Mouse (Mus musculus): Measurements from ENCODE around the gene Alad. TPM values are rescaled to one million over a fixed set of nuclear protein-coding genes. Genes with fewer than 3 reads are reported as not detected.

Gene Alad
- polyA plus RNA-seq, 1 experiment from 2014 or later = 77.5 TPM

GRCm38 (mm10) chr4:62475131-62475530, 44.6 kb downstream of the Alad start:
- H3K36me3 ChIP-seq (ENCODE audit: control insufficient read depth, insufficient read depth, low read length) = no peaks in the 10 kb centered on the region
- peaks cover 2% of the 10 kb centered on the region; the same call in 1 of the 2 replicates for H3K4me1 ChIP-seq (replicated peaks; ENCODE audit: control insufficient read depth, insufficient read depth, low read length)
- H3K4me2 ChIP-seq (replicated peaks; ENCODE audit: low read depth, low read length) = no peak overlapping the region
- no peak overlapping the region for H3K9ac ChIP-seq (ENCODE audit: low read depth, low read length)
- DNase-seq (ENCODE audit: low spot score) = no peak
- no peak for ATAC-seq (ENCODE audit: low FRiP score)
- no peak overlapping the region for H3K4me3 ChIP-seq (ENCODE audit: low read depth, low read length)
- WGBS = 82% methylated on average over 2 of the region's 2 CpGs
- H3K9me3 ChIP-seq (ENCODE audit: control insufficient read depth, low read length) = no peaks in the 10 kb centered on the region
- H3K27ac ChIP-seq (ENCODE audit: low read depth, low read length) = no peak overlapping the region
- H3K27me3 ChIP-seq (ENCODE audit: control insufficient read depth, insufficient read depth, low read length) = peaks cover 14% of the 10 kb centered on the region

GRCm38 (mm10) chr4:62472071-62472470, 47.6 kb downstream of the Alad start:
- WGBS = 100% methylated on average over 2 of the region's 2 CpGs

GRCm38 (mm10) chr4:62470598-62471051, 49.1 kb downstream of the Alad start, which contains the start of gene Wdr31:
Gene Wdr31, minus strand, starts transcription at chr4:62470896.
- ATAC-seq (ENCODE audit: low FRiP score) = peak; percentile 95
- Histone ChIP-seq H3K36me3 (ENCODE audit: control insufficient read depth, insufficient read depth, low read length) (no peaks in the 10 kb centered on the region), H3K4me1 (replicated peaks; ENCODE audit: control insufficient read depth, insufficient read depth, low read length) (no peaks in the 10 kb centered on the region), H3K27me3 (ENCODE audit: control insufficient read depth, insufficient read depth, low read length) (no peaks in the 10 kb centered on the region), H3K9ac (ENCODE audit: low read depth, low read length) (peak within 1 kb of the TSS; percentile 57), H3K9me3 (ENCODE audit: control insufficient read depth, low read length) (no peaks in the 10 kb centered on the region), H3K27ac (ENCODE audit: low read depth, low read length) (no peak within 1 kb of the TSS), H3K4me3 (ENCODE audit: low read depth, low read length) (peak within 1 kb of the TSS; percentile 47), H3K4me2 (replicated peaks; ENCODE audit: low read depth, low read length) (peak within 1 kb of the TSS; percentile 74)
- DNase-seq (ENCODE audit: low spot score) = peak; percentile 89
- WGBS = 1% methylated on average over 30 of the region's 30 CpGs

More at GRCm38 (mm10) chr4:62472071-62472470, 47.6 kb downstream of the Alad start:
- Histone ChIP-seq H3K4me2 (replicated peaks; ENCODE audit: low read depth, low read length) (no peak overlapping the region), H3K27ac (ENCODE audit: low read depth, low read length) (no peak overlapping the region), H3K9ac (ENCODE audit: low read depth, low read length) (no peak overlapping the region), H3K9me3 (ENCODE audit: control insufficient read depth, low read length) (no peaks in the 10 kb centered on the region), H3K4me3 (ENCODE audit: low read depth, low read length) (no peak overlapping the region), H3K27me3 (ENCODE audit: control insufficient read depth, insufficient read depth, low read length) (no peaks in the 10 kb centered on the region), H3K36me3 (ENCODE audit: control insufficient read depth, insufficient read depth, low read length) (no peaks in the 10 kb centered on the region), H3K4me1 (replicated peaks; ENCODE audit: control insufficient read depth, insufficient read depth, low read length) (no peaks in the 10 kb centered on the region)
- no peak for ATAC-seq (ENCODE audit: low FRiP score)
- no peak for DNase-seq (ENCODE audit: low spot score)

GRCm38 (mm10) chr4:62468158-62468557, 51.6 kb downstream of the Alad start:
- Histone ChIP-seq H3K4me3 (ENCODE audit: low read depth, low read length) (no peak overlapping the region), H3K36me3 (ENCODE audit: control insufficient read depth, insufficient read depth, low read length) (no peaks in the 10 kb centered on the region), H3K27me3 (ENCODE audit: control insufficient read depth, insufficient read depth, low read length) (no peaks in the 10 kb centered on the region), H3K4me2 (replicated peaks; ENCODE audit: low read depth, low read length) (no peak overlapping the region), H3K27ac (ENCODE audit: low read depth, low read length) (no peak overlapping the region), H3K4me1 (replicated peaks; ENCODE audit: control insufficient read depth, insufficient read depth, low read length) (no peaks in the 10 kb centered on the region), H3K9ac (ENCODE audit: low read depth, low read length) (no peak overlapping the region), H3K9me3 (ENCODE audit: control insufficient read depth, low read length) (no peaks in the 10 kb centered on the region)
- WGBS = 86% methylated on average over 1 of the region's 1 CpGs
- no peak for DNase-seq (ENCODE audit: low spot score)
- ATAC-seq (ENCODE audit: low FRiP score) = no peak

GRCm38 (mm10) chr4:62463124-62463523, 56.6 kb downstream of the Alad start:
- H3K27ac ChIP-seq (ENCODE audit: low read depth, low read length) = no peak overlapping the region
- 87% methylated on average over 2 of the region's 2 CpGs for WGBS
- no peak overlapping the region for H3K4me2 ChIP-seq (replicated peaks; ENCODE audit: low read depth, low read length)
- H3K9ac ChIP-seq (ENCODE audit: low read depth, low read length) = no peak overlapping the region
- no peaks in the 10 kb centered on the region for H3K36me3 ChIP-seq (ENCODE audit: control insufficient read depth, insufficient read depth, low read length)
- DNase-seq (ENCODE audit: low spot score) = no peak
- H3K4me3 ChIP-seq (ENCODE audit: low read depth, low read length) = no peak overlapping the region
- no peaks in the 10 kb centered on the region for H3K27me3 ChIP-seq (ENCODE audit: control insufficient read depth, insufficient read depth, low read length)
- no peak for ATAC-seq (ENCODE audit: low FRiP score)
- H3K4me1 ChIP-seq (replicated peaks; ENCODE audit: control insufficient read depth, insufficient read depth, low read length) = no peaks in the 10 kb centered on the region
- no peaks in the 10 kb centered on the region for H3K9me3 ChIP-seq (ENCODE audit: control insufficient read depth, low read length)

GRCm38 (mm10) chr4:62460348-62460747, 59.4 kb downstream of the Alad start:
- no peaks in the 10 kb centered on the region for H3K36me3 ChIP-seq (ENCODE audit: control insufficient read depth, insufficient read depth, low read length)
- no peak overlapping the region for H3K9ac ChIP-seq (ENCODE audit: low read depth, low read length)
- H3K4me2 ChIP-seq (replicated peaks; ENCODE audit: low read depth, low read length) = no peak overlapping the region
- H3K9me3 ChIP-seq (ENCODE audit: control insufficient read depth, low read length) = no peaks in the 10 kb centered on the region
- no peak overlapping the region for H3K27ac ChIP-seq (ENCODE audit: low read depth, low read length)
- H3K4me3 ChIP-seq (ENCODE audit: low read depth, low read length) = no peak overlapping the region
- no peak for ATAC-seq (ENCODE audit: low FRiP score)
- 92% methylated on average over 8 of the region's 8 CpGs for WGBS
- no peaks in the 10 kb centered on the region for H3K27me3 ChIP-seq (ENCODE audit: control insufficient read depth, insufficient read depth, low read length)
- no peaks in the 10 kb centered on the region for H3K4me1 ChIP-seq (replicated peaks; ENCODE audit: control insufficient read depth, insufficient read depth, low read length)
- no peak for DNase-seq (ENCODE audit: low spot score)

Other genes with a start within 250 kb of the Alad start
- 21.2 and 22.8 TPM in 2 replicates for gene Fkbp15, start 159.4 kb downstream of the Alad start, polyA plus RNA-seq (2014; fragmentation: Nextera tagmentation; extraction: Ambion mirVana)
- gene Slc31a1, start 159.2 kb downstream of the Alad start, polyA plus RNA-seq (2014; fragmentation: Nextera tagmentation; extraction: Ambion mirVana) = 45.0 and 49.8 TPM in 2 replicates
- gene Cdc26, start 111.3 kb downstream of the Alad start, polyA plus RNA-seq (2014; fragmentation: Nextera tagmentation; extraction: Ambion mirVana) = 177 and 178 TPM in 2 replicates
- gene Prpf4, start 111.1 kb downstream of the Alad start, polyA plus RNA-seq (2014; fragmentation: Nextera tagmentation; extraction: Ambion mirVana) = 25.5 and 28.1 TPM in 2 replicates
- gene Rnf183, start 84.7 kb downstream of the Alad start, polyA plus RNA-seq (2014; fragmentation: Nextera tagmentation; extraction: Ambion mirVana) = not detected in 2 replicates
- gene Wdr31, start 49.0 kb downstream of the Alad start, polyA plus RNA-seq (2014; fragmentation: Nextera tagmentation; extraction: Ambion mirVana) = 6.4 and 6.9 TPM in 2 replicates
- gene Bspry, start 39.9 kb downstream of the Alad start, polyA plus RNA-seq (2014; fragmentation: Nextera tagmentation; extraction: Ambion mirVana) = 0.94 and 1.0 TPM in 2 replicates
- gene Hdhd3, start 16.5 kb downstream of the Alad start, polyA plus RNA-seq (2014; fragmentation: Nextera tagmentation; extraction: Ambion mirVana) = 13.7 and 16.7 TPM in 2 replicates
- 116 and 117 TPM in 2 replicates for gene Pole3, start 5.2 kb upstream of the Alad start, polyA plus RNA-seq (2014; fragmentation: Nextera tagmentation; extraction: Ambion mirVana)
- 0.91 and 1.8 TPM in 2 replicates for gene 4933430I17Rik, start 5.5 kb upstream of the Alad start, polyA plus RNA-seq (2014; fragmentation: Nextera tagmentation; extraction: Ambion mirVana)
- 31.3 and 33.2 TPM in 2 replicates for gene Rgs3, start 39.9 kb upstream of the Alad start, polyA plus RNA-seq (2014; fragmentation: Nextera tagmentation; extraction: Ambion mirVana)

Measured in hindbrain, embryonic 11.5 days (tissue).